Mouse (Mus musculus): ENCODE results near the gene H2-D1.

GRCm38 (mm10) chr17:35220156-35220952 lies 42.2 kb upstream of the H2-D1 start, which contains the start of gene Gm16181:
- TF ChIP-seq CTCF (IDR thresholded peaks at IDR 0.05; ENCODE audit: extremely low read depth, insufficient read depth, low read length) (no peak), POLR2A (IDR thresholded peaks at IDR 0.05; ENCODE audit: extremely low read depth, insufficient read depth, low read length) (no peak)
